15 mouse cellular contexts compared by ENCODE assay signal in genomic region chr1:182096707-182097106, GRCm38 (mm10).
"Had no signal": no experiment of that assay in that cellular context is flagged by ENCODE, and none has a peak within 500 bp of the region (broad histone marks: within the 10 kb centered on the region; RNA-seq: fewer than 3 reads in every experiment).

No protein-coding gene starts in this region.

- H3K36me3 ChIP-seq: liver, embryonic 12.5 days; midbrain, embryonic 15.5 days; neural tube, embryonic 12.5 days had no signal

- H3K27me3 ChIP-seq: midbrain, embryonic 15.5 days; neural tube, embryonic 12.5 days had no signal

- H3K4me2 ChIP-seq: liver, embryonic 12.5 days; lung, embryonic 14.5 days; midbrain, embryonic 11.5 days; midbrain, embryonic 15.5 days; neural tube, embryonic 12.5 days had no signal

- H3K4me3 ChIP-seq: layer of hippocampus, adult 2 months; liver, embryonic 12.5 days; megakaryocyte, embryonic 14.5 days; midbrain, embryonic 15.5 days; neural tube, embryonic 12.5 days had no signal

- H3K9ac ChIP-seq: liver, embryonic 12.5 days; lung, embryonic 14.5 days; midbrain, embryonic 15.5 days; neural tube, embryonic 12.5 days had no signal

- DNase-seq: kidney, adult 18-20 months; kidney, postnatal 10 days; kidney, postnatal 4 days; lung, embryonic 14.5 days; lung, postnatal 10 days; lung, postnatal 4 days; retina, postnatal 1 day; right cerebral cortex, postnatal 14 days had no signal

- ATAC-seq: hindbrain, postnatal 0 days; liver, embryonic 12.5 days; midbrain, embryonic 15.5 days had no signal

- H3K27ac ChIP-seq: hindbrain, postnatal 0 days; layer of hippocampus, adult 2 months; liver, embryonic 12.5 days; midbrain, embryonic 15.5 days; neural tube, embryonic 12.5 days had no signal

- H3K9me3 ChIP-seq: liver, embryonic 12.5 days; megakaryocyte, embryonic 14.5 days; midbrain, embryonic 15.5 days; neural tube, embryonic 12.5 days had no signal
